Mouse (Mus musculus) neutrophil, adult 5-6 weeks (primary cell): ENCODE data around the gene Zbp1. TPM values are rescaled to one million over a fixed set of nuclear protein-coding genes. Genes with fewer than 3 reads are reported as not detected.

ENCODE experiments used
- ATAC-seq: fragments of 151-379, 151-347 bp; 2 replicates; pipeline ENCODE4 v1.8.0; 2017; ENCODE audit warnings: mild to moderate bottlenecking, moderate TSS enrichment; ENCODE audit not compliant: insufficient number of reproducible peaks, poor library complexity, low FRiP score, severe bottlenecking; ENCODE audit errors: extremely low read depth
- total RNA-seq: library from RNA; stranded (forward); fragments of 200-1000 nt; gene quantifications from 2 replicates; pipeline ENCODE4 v1.2.3, GENCODE M21; 2017

Gene Zbp1
- 34.0 and 35.7 TPM in 2 replicates for total RNA-seq

DNA sequence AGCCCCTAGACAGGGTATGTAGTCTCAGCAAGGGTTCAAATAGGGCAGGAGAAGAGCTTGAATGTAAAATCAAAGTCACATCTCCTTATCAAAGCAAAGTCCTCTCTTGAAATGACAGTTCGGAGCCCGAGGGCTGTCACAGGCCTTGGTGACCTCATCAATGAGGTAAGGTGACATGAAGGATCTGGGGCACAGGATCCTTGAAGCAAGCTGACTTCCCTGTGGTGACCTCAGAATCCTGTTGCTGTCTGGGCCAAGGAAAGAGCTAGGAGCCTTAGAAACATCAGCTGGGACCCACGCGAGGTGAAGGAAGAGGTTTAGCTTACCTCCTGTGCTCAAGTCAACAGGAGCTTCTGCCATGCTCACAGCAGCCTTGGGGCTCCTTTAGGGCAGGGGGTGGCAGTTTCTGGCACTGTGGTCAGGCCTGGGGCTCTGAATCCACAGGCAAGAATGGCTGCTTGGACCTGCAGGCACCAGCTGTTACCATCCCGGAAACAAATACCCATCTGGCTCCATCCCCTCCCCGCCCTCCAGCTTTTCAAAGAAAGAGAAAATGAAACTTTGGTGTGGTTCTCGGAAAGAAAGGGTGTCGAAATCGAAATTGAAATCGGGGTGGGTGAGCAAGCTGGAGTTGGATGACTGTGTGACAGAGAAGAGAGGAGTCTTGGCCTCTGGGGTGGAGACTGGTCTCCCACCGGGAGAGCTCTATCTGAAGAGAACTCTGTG lies at the start of gene Zbp1:
Zbp1 (minus strand) TSS at position 508 of the 726 bp plus-strand sequence.
- peak; percentile 72 for ATAC-seq

DNA sequence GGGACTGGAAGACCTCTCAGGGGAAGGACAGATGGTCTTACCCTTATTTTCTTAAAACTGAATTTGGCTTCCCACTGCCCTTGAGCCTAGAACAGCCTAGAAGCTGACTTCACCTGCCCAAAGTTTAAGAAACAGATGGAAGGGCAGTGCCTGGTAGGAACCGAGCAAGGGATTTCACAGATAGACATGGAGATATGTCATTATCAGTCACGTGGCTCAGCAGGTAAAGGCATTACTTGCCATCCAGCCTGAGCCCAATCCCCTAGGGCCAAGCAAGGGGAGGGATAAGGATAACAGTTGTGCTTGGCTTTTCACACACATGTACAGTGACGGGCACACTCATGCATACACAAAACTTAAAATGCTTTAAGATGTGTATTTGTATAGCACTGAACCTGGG lies 48.8 kb upstream of the Zbp1 start:
- no peak for ATAC-seq

DNA sequence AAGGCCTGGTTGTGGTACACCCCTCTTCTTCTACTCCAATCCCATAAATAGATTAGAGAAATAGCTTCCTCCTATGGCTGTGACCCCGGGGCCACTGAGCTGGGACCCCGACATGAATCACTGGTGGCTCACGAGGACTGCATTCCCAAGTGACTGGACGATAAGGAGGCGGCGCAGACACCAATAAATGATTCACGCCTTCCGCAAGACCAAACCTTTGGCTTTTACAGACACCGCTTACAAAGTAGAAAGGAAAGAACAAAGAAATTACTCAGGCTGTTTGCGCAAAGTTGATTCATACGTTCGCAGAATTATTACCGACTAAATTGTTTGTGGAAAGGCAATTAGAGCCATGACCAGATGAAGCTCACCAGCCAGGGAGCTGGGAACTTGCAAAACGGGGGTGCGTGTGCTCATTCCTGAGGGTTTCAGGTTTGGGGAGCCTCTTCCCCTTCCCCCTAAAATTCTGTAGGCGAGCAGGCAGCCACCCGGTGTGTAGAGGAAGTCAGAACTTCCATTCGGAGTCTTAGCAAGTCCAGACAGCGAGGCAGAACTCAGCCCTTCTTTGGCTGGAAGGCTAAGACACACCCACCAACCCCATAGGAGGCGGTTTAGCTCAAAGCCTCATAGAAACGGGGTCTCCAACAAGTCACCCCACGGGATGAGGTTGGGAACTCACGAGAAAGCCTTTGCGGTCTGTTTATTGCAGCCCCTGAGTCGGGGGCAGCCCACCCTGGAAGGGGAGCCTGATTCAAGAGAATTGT lies 47.8 kb upstream of the Zbp1 start:
- no peak for ATAC-seq

DNA sequence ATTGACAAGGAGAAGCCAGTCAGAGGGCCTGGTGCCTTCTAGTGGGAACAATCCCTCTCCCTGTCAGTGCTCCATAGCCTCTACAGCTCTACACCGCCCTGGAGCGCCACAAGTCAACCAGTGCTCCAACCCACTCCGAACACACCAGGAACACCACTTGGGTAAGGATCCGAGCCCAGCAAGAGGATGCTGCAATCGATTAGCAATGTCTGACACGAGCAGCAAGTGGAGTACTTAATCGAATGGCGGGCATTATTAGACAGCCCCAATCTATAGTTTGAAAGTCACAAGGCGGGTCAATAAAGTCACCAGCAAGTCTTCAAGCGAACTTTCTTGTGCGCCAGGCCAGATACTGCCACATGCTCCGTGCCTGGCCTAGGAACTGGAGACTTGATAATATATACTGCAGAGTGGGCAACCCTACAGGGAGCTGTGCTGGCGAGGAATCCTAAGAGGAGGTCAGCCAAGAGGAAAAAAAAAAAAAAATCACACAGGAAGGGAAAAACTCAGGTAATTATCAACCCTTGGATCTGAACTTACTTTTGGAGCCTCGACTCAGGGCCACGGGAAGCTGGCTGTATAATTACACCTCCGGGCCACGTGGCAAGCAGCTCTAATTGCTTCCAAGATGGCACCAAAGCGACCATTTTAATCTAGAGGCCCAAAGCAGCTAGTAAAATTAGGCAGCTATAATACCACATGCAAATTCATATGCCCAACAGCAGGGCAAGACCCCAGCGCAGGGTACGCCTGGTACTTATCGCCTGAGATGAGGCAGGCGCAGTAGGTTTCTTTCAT lies 46.9 kb upstream of the Zbp1 start:
- ATAC-seq, result no peak

DNA sequence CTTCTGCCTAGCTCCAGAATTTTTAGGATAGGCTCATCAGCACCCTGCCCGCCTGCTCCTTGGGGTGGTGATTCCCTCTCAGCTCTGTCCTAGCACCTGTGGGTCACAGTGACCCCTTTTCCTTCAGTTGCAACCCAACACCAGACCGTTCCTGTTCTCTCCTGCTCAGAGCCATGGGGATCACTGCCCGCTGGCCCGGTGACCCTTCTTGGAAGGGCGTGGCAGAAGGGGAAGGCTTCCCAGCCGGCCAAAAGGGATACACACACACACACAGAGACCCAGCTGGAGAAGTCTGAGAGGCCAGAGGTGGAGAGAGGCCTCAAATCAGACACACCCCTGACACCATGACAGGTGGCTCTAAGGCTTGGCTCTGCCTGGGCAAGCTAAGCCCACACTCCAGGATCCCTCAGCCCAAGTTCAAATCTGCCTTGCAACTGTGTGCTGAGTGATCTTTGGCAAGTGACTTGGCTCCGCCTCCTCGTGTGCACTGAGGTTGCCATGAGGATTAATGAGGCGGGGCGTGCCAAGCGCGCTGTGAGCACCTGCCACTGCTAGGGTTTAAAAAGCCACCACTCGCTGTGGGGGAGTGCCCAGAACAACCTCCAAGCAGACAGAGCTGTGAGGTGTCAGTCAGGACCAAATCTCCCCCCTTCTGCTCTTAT lies 45.9 kb upstream of the Zbp1 start:
- ATAC-seq, result peak; percentile 48; the same call in 1 of the 2 replicates

DNA sequence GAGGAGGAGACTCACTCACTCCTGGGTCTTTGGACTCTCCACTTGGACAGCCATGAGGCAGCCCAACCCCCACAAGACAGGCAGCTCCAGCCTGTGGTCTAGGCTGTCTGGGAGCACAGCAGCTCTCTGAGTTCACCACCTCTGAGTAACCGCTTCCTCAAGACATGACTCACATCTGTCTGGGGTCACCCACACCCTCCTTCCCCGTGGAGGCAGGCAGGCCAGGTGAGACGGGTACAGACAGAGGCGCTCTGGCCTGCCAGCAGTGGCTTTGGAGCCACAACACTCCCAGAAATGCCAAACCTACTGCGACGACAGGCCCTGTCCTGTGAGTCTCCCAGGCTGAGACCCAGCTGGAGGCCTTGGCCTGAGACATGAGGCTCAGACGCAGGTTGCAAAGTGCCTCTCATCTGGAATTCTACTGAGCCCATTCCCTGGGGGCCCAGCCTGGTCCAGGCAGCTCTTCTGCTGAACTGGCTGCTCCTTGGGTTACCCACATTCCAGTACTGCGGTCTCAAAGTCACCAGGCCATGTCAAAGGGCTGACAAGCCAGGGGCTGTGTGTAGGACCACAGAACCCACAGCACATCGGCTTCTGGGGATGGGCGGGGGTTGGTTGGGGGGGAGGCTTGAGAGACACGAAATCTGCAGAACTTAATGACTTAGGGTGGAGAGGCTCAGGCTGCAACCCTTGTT lies 45.1 kb upstream of the Zbp1 start:
- ATAC-seq, result peak; percentile 33; the same call in 1 of the 2 replicates

DNA sequence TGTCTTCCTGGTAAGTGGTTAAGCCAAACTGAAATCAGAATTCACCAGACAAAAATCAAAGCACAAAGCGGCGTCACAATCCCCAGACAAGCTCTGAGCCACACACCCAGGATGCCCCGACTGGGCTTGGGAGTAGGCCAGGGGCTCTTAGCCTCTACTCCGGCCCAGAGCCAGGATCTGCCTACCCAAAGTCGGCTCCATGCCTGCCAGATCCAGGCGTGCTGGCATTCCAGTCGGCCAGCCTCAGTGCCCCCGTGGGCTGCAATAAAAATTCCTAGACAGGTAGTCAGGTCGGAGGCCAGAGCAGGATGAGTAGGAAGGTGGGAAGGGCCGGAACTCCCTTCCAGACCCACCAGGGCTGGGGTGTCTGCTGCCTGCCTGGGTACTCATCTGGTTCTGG lies 42.8 kb upstream of the Zbp1 start:
- ATAC-seq, result no peak

DNA sequence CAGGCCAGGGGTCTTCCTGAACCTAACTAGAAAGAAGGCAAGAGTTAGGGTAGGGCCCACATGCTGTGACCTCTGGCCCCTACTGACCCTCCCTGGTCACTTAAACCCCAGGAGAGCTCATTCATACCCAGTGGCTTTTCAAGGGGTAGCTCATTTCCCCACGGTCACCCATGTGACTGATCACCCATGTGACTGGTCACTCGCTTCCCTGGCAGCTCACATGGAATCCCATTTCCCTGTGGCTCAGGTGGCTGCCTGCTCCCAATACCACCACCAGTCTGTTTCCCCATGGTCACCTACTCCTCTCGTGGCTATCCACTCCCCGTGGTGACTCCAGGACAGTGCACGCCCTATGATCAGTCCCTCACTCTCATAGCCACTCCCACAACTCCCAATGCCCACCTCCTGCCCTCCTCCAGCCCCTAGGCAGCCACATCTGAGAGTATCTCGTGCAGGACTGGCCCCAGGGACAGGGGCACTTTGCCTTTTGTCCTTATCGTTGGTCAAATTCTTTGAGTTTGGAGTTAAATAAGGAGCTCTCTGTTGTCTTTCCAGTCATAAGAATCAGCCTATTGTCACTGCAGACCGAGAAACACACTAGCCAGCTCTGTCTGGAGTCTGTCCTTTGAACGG lies 39.9 kb upstream of the Zbp1 start:
- ATAC-seq, result no peak

DNA sequence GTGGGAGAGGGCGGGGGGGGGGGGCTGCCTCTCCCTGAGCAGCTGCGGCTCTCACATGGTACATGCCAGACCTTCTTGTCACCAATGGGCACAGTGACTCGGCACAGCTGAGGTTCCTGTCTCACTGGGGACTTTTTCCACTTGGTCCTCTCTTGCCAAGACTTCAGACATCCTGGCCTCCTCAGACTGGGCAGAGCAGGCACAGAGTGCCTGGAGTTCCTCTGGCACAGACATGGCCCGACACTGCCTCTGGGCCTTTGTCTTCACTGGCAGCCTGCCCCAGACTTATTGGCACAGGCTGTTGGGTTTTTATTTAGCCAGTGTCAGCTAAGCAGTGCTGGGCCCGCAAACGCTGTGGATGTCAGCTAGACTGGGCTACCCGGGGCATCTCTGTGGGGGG lies 38.9 kb upstream of the Zbp1 start:
- ATAC-seq, result no peak

DNA sequence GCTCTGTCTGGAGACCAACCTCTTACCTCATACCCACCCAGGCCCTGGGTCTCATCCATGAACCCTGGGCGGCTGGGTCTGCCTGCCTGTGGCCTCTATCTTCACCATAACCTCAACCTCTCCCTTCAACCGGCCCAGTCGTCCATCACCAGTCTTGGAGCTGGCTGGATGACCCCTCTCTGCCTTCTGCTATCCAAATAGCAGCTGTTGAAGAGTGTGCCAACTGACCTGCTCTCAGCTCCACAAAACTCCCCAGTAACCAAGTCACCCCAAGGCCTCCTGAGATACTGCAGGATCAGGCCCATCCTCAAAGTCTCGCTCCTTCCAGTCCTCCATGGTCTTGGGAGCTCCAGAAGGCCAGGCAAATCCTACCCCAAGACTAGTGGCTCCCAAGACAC lies 37.8 kb upstream of the Zbp1 start:
- no peak for ATAC-seq

DNA sequence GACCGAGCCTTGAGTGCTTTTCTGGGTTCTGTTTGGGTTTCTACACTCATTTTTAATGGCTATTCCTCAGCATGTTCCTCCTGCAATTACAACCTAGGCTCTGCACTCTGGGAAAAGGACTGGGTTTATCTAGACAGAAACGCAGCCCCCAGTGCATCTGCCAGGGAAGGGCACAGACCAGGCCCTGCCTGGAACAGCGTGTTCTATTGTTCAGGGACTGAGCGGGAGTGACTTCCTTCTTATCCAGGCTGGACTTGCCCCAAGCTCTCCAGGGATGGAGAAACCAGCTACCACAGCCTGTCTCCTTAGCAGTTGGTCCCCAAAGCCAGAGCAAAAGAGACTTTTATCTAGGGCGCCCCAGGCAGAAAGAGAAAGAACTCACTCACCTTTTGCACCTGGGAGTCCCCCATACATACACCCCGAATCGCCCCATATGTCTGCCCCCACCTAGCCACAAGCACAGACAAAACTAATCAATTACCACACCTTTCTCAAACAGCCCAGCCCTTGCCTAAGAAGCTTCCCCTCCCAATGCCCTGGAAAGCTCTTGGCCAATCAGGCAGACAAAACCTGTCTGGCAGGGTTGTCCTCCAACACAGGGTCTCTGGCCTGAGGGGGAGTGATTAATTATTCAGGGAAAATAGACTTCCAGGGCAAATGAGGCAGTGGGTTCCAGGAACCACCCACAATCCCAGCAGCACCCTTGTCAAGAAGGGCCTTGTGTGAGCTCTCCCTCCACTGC lies 37.3 kb upstream of the Zbp1 start:
- ATAC-seq, result no peak

DNA sequence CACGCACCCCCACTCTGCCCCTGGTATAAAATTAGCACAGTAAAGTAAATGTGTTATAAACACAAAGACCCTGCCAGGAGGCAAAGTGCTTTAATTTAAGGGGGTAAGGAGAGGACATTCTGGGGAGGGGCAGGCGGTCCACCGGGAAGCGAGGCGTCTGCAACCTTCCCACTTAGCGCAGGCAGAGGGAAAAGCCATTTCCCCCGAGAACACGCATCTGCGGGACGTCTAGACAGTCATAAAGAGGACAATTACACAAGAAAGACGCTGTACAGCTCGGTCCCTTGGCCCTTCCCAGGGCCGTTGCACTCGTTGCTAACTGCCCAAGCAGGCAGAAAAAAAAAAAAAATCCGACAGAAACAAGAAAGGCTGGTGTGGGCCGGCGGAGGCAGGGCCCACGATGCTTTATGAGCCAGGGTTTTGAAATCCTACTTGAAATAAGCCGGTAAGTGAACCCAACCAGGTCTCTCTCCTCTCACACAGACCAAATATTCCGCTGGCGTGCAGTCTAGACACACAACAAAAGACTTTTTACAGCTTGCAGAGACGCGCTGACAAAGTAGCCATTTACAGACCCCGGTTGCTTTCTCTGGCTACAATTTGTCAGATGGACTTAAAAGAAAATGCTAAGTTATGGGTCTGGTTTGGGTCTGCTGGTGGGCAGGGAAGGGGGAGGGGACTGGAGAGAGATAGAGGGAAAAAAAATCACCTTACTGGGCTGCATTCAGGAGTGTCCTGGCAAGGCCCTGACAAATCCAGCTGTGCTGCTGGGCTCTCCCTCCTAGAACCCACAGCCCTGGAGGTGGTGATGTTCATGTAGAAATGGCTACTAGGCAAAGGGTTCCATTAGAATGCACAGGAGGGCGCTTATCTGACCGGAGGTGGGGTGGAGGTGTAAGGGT lies 35.3 kb upstream of the Zbp1 start:
- no peak for ATAC-seq

DNA sequence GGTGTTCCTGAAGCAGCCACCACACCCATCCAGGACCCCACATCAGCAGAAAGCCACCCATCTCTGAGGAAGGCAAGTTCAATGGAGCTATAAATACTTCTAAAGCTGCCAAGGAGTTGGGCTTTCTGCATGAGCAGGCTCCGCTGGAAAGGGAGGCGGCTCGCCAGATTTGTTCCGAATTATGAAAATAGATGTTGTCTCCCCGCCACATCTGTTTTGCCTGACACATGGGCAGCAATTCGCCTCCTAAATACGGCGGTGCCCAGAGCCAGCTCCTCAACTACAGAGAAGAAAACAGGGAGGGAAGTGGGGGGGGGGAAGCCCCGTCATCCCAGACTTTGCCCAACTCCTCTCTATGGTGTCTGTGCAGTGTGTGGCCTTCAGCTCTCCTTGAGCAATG lies 33.0 kb upstream of the Zbp1 start:
- no peak for ATAC-seq

DNA sequence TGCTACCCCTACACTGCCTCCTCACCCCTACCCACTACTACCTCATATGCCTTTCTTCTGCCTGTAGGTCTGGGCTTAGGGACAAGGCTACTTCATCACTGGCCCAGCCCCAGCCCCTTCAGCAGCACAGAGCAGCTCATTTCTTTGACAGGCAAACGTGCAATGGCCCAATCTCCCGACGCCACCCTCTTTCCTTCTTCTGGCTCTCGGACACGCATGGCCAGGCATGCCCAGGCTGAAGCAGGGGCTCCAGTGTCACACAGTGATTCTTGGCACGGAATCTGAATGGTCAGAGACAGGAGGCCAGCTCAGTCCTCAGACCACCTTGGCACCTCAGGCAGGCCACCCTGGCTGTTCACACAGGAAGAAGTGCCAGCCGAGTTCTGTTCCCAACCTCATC lies 32.4 kb upstream of the Zbp1 start:
- no peak for ATAC-seq

DNA sequence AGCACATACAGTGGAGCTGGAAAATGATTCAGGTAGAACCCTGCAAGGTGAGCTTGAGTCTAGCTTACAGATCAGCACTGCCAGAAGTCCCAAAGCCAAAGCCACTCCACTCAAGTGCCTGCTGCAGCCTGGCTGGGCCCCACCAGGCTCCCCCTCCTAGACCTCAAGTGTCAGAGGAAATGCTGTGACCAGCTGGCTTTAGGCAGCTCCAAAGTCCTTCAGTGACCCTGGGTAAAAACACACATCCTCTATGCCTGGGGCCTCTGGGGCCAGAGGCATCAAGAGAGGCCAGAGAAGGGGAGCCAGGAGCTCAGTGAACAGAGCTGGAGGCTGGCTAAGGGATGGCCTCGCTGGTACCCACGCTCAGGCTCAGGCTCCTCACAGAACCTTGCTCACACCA lies 31.7 kb upstream of the Zbp1 start:
- no peak for ATAC-seq

DNA sequence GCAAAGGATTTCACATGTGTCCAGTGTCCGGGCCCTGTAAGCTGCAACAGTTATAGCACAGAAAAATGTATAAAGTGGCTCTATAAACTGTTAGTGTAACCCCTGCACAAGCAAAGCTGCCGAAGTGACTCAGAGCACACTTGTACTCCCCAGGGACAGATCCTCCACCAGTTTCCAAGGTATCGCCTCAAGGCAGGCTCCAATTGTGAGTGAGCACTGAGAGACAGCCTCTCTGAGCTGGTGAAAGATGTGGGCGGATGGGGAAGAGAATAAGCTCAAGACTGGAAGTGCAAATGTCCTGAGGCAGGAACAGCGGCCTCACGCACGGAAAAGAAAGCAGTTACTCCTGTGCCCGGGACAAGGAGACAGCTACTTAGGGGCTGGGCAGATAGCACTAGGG lies 31.2 kb upstream of the Zbp1 start:
- no peak for ATAC-seq

DNA sequence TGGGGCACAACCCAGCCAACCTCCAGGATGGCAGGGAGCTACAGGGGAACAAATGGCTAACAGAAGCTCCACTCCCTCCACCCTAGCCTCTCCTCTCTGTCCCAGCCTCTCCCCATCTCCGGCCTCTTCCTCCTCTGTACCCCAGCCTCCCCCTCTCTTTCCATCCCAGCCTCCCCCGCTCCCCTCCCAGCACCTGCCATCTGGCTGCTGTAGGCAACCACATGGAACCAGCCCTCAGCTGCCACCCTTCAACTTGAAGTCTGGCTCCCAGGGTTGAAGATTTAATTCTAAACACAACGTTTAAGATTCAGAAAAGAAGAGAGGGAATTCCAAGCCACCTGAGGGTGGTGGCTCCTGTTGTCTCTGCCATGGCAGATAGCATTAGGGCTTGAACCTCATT lies 30.7 kb upstream of the Zbp1 start:
- no peak for ATAC-seq
